ENCODE assay signal across 8 mouse cellular contexts in the genomic region with DNA sequence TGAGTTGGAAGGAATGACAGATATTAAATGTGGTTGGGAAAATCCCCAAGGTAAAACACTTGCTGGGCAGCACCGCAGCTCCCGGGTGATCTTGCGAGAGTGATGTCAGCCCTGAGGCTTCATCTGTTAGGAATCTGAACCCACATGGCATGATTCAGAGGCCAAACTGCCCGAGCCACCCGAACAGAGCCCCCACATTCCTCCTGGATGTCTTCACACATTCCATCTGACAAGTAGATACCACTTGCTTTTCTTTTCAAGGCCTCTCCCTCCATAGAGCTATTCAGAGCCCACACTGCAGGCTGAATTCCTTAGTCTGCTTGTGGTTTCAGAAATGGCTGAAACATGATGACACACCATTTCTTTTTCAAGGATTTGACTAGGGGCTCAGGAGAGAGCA. TPM values are rescaled to one million over a fixed set of nuclear protein-coding genes. Genes with fewer than 3 reads are reported as not detected.
A peak's percentile ranks its signal among the peaks of the same experiment; 100 is the strongest.
DNase-seq lines count a peak whose midpoint lies in the region; ATAC-seq and TF ChIP-seq lines count a peak whose summit lies in the region.
"Had no signal": no experiment of that assay in that cellular context is flagged by ENCODE, and none has a peak within 500 bp of the region (broad histone marks: within the 10 kb centered on the region; RNA-seq: fewer than 3 reads in every experiment).

No protein-coding gene starts in this region.

- H3K4me1 ChIP-seq in ES-Bruce4 (ENCODE audit: control insufficient read depth, insufficient read depth, low read length): peaks cover 13% of the 10 kb centered on the region
- H3K4me1 ChIP-seq in limb, embryonic 13.5 days: peaks cover 12% of the 10 kb centered on the region
- H3K4me1 ChIP-seq: neural tube, embryonic 12.5 days had no signal

- peak; percentile 90 for DNase-seq in adrenal gland, adult 2 months
- DNase-seq in heart, adult 9 months (ENCODE audit: low spot score in 2 of 2): peak; percentile 39 to 59
- DNase-seq in frontal cortex, postnatal 25 days (ENCODE audit: low spot score in 2 of 2): no peak
- no peak for DNase-seq in thymus, postnatal 36 days

- no peak for TF ChIP-seq CTCF in ES-Bruce4 (IDR thresholded peaks at IDR 0.05; ENCODE audit: low read depth, low read length)

- no peak for TF ChIP-seq EP300 in ES-Bruce4 (IDR thresholded peaks at IDR 0.05; ENCODE audit: insufficient read depth, low read depth, low read length)

- TF ChIP-seq POLR2A in ES-Bruce4 (IDR thresholded peaks at IDR 0.05; ENCODE audit: insufficient read depth, low read length): no peak

- peak overlapping the region; percentile 69 for H3K27ac ChIP-seq in ES-Bruce4 (ENCODE audit: insufficient read depth, low read length)
- H3K27ac ChIP-seq in limb, embryonic 13.5 days: peak overlapping the region; percentile 74; the same call in 1 of the 2 replicates
- H3K27ac ChIP-seq: neural tube, embryonic 12.5 days had no signal

- no peaks in the 10 kb centered on the region for H3K36me3 ChIP-seq in ES-Bruce4 (ENCODE audit: control insufficient read depth, insufficient read depth, low read length, poor library complexity, severe bottlenecking)
- no peaks in the 10 kb centered on the region; the same call in 1 of the 2 replicates for H3K36me3 ChIP-seq in limb, embryonic 13.5 days

- H3K27me3 ChIP-seq in ES-Bruce4 (ENCODE audit: control insufficient read depth, insufficient read depth, low read length, poor library complexity, severe bottlenecking): no peaks in the 10 kb centered on the region
- H3K27me3 ChIP-seq in limb, embryonic 13.5 days: no peaks in the 10 kb centered on the region
- H3K27me3 ChIP-seq: neural tube, embryonic 12.5 days had no signal

- ATAC-seq in limb, embryonic 13.5 days (ENCODE audit: low FRiP score, low read depth): peak; percentile 79
- no peak for ATAC-seq in CD4-positive, CD25-positive, alpha-beta regulatory T cell, adult 4 months

- 41% methylated on average over 5 of the region's 5 CpGs for WGBS in limb, embryonic 13.5 days

- H3K4me3 ChIP-seq in ES-Bruce4 (ENCODE audit: low read depth, low read length): no peak overlapping the region
- H3K4me3 ChIP-seq in limb, embryonic 13.5 days: no peak overlapping the region
- H3K4me3 ChIP-seq: neural tube, embryonic 12.5 days had no signal

- peak overlapping the region; percentile 36 for H3K9ac ChIP-seq in ES-Bruce4 (ENCODE audit: low read depth, poor library complexity, severe bottlenecking)
- H3K9ac ChIP-seq in limb, embryonic 13.5 days: no peak overlapping the region
- H3K9ac ChIP-seq: neural tube, embryonic 12.5 days had no signal

- no peak overlapping the region for H3K4me2 ChIP-seq in limb, embryonic 13.5 days (replicated peaks)
- H3K4me2 ChIP-seq: neural tube, embryonic 12.5 days had no signal

- H3K9me3 ChIP-seq in ES-Bruce4 (replicated peaks; ENCODE audit: control insufficient read depth, insufficient read depth, low read length, poor library complexity, severe bottlenecking): no peaks in the 10 kb centered on the region
- H3K9me3 ChIP-seq in limb, embryonic 13.5 days: no peaks in the 10 kb centered on the region
- H3K9me3 ChIP-seq: neural tube, embryonic 12.5 days had no signal

RNA-seq across cellular contexts. Expression of a gene that starts 33.3 kb away (rescaled TPM):
- 161 and 173 TPM in 2 replicates for polyA plus RNA-seq in ES-Bruce4 (2011; ENCODE audit: insufficient read depth, insufficient read length, low read depth, missing spikeins)
- 100 to 1,000 TPM; 294 to 325 TPM for total RNA-seq in adrenal gland, adult 2 months (2021)
- polyA plus RNA-seq in adrenal gland, adult 2 months (2012; rRNA removed): 21.1 and 31.6 TPM in 2 replicates
- polyA plus RNA-seq in limb, embryonic 13.5 days (2015; fragmentation: Nextera tagmentation; extraction: Ambion mirVana): 259 and 285 TPM in 2 replicates
- polyA plus RNA-seq in CD4-positive, CD25-positive, alpha-beta regulatory T cell, adult 4 months (2017; shearing (Covaris generic)): 100 to 1,000 TPM; 231 to 312 TPM

Comparison
In these comparisons a context has a peak if more than half of its experiments do, and no peak if none do; other contexts are left out.
1. DNase-seq: peak in adrenal gland, adult 2 months (single experiment) and heart, adult 9 months (2 of 2); none in frontal cortex, postnatal 25 days (0 of 2) and thymus, postnatal 36 days (0 of 2).